Mouse (Mus musculus) G1E (cell line): ENCODE data around the gene Spry1.

Experiments
- CTCF ChIP-seq: IDR thresholded peaks from 2 replicates; pipeline ENCODE4 v1.5.1; 2012; ENCODE audit warnings: low read depth, low read length, inconsistent platforms, mixed read lengths
- GATA1 ChIP-seq: IDR thresholded peaks from 2 replicates; pipeline ENCODE4 v1.6.1; 2012; ENCODE audit warnings: borderline replicate concordance, low read length, inconsistent platforms, mixed read lengths
- GATA2 ChIP-seq: IDR thresholded peaks from 2 replicates; pipeline ENCODE4 v1.6.1; 2012; ENCODE audit warnings: low read depth, low read length, inconsistent platforms, borderline replicate concordance
- TAL1 ChIP-seq: conservative IDR thresholded peaks from 2 replicates; pipeline ENCODE4 v1.6.1; 2012; ENCODE audit warnings: low read depth, low read length, inconsistent platforms, mixed read lengths

- no peak for TF ChIP-seq GATA1
- TF ChIP-seq CTCF = no peak
- TF ChIP-seq TAL1 = no peak
- TF ChIP-seq GATA2 = no peak
These were observed 17.3 kb downstream of the Spry1 start for GRCm38 (mm10) chr3:37657009-37657408.
